14 mouse cellular contexts compared by ENCODE assay signal in the genomic region with DNA sequence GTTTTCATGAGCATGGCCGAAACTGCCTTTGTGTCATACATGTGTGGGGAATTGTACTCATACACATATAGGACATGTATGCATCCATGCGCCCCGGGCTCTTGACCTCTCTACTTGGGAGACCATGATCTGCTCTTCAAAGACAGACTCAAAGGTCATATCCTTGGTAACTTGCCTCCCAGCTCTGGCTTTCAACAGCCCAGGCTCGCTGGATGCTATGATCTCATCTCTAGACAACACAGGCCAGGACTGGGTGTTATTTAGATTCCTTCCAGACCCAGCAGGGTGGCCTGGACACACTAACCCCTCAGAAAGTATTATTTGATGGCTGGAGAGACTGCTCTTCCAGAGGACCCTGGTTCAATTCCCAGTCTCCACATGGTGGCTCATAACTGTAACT. TPM values are rescaled to one million over a fixed set of nuclear protein-coding genes. Genes with fewer than 3 reads are reported as not detected.
DNase-seq lines count a peak whose midpoint lies in the region.
"Had no signal": no experiment of that assay in that cellular context is flagged by ENCODE, and none has a peak within 500 bp of the region (broad histone marks: within the 10 kb centered on the region; RNA-seq: fewer than 3 reads in every experiment).

No protein-coding gene starts in this region.

- DNase-seq in adrenal gland, postnatal 10 days = peak; percentile 33
- no peak for DNase-seq in adrenal gland, postnatal 4 days (ENCODE audit: low spot score in 2 of 2)
- peak; percentile 52 for DNase-seq in 3T3-L1 (ENCODE audit: low read depth, low spot score)
- peak; percentile 54 for DNase-seq in NIH3T3 (ENCODE audit: low read depth)
- peak; percentile 54 for DNase-seq in induced T-regulatory cell, adult 2 months (ENCODE audit: low read depth)
- no peak for DNase-seq in kidney, postnatal 36 days
- DNase-seq: cerebellum, adult 11-12 months; cerebellum, adult 8-10 months; cerebellum, postnatal 36 days; embryo, embryonic 11 days; gastrocnemius, postnatal 14 days; heart, adult 2 months; kidney, adult 11 months; kidney, adult 8-10 months had no signal

RNA-seq across cellular contexts. Expression of gene Tmem44, which starts 45.8 kb away (rescaled TPM):
- total RNA-seq in adrenal gland, postnatal 10 days (2021) = 1 to 10 TPM; 6.4 to 9.7 TPM
- total RNA-seq in adrenal gland, postnatal 4 days (2021) = 10 to 100 TPM; 11.0 to 11.7 TPM

Comparison
In these comparisons a context has a peak if more than half of its experiments do, and no peak if none do; other contexts are left out.
1. DNase-seq: peak in adrenal gland, postnatal 10 days (single experiment), 3T3-L1 (single experiment), NIH3T3 (single experiment) and induced T-regulatory cell, adult 2 months (single experiment); none in adrenal gland, postnatal 4 days (0 of 2) and kidney, postnatal 36 days (0 of 2).